Mouse (Mus musculus) heart, adult 2 months (tissue): ENCODE measurements around the gene Tmem203.

Experiments
- CTCF ChIP-seq: fragments of 200-600 bp; IDR thresholded peaks from 2 replicates; pipeline ENCODE4 v1.8.1; 2022; ENCODE audit warnings: antibody characterized with exemption, mild to moderate bottlenecking, moderate library complexity
- EP300 ChIP-seq: fragments of 200-500 bp; IDR thresholded peaks from 2 replicates; pipeline ENCODE4 v1.6.1; 2011; ENCODE audit warnings: low read depth, low read length, control low read depth; ENCODE audit not compliant: insufficient read depth
- POLR2A ChIP-seq: fragments of 200-500 bp; IDR thresholded peaks from 2 replicates; pipeline ENCODE4 v1.6.1; 2011; ENCODE audit warnings: mild to moderate bottlenecking, low read depth, low read length, control low read depth; ENCODE audit not compliant: insufficient read depth

DNA sequence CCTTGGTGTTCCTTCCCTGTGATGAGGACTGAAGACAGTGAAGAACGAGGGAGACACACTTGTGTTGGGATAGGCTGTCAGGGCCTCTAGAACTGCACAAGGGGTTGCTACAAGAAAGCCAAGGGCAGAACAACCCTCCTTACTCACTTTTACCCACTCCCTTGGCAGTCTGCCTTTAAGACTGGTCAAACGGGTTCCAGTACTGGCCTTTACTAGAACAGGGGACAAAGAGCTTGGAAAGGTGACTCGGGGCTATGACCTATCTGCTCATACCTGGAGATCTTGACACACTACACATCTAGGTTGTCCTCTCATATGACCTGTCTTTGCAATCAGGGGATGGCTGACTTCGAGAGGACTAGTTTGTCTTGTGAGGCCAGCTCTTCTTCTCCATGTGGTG, 17.7 kb upstream of the Tmem203 start:
- TF ChIP-seq CTCF (no peak), EP300 (no peak), POLR2A (no peak)
